Mouse (Mus musculus) liver, embryonic 16.5 days (tissue): Measurements from ENCODE around the gene Gng3. TPM values are rescaled to one million over a fixed set of nuclear protein-coding genes. Genes with fewer than 3 reads are reported as not detected.

Experiments used
- ATAC-seq: fragments of 200-750 bp; cut with Nextera tagmentation; 2 replicates; pipeline ENCODE4 v1.8.0; 2017; ENCODE audit warnings: low read depth, mild to moderate bottlenecking, moderate number of reproducible peaks, moderate library complexity
- H3K27ac ChIP-seq: fragments of 300-500 bp; sonication (generic); 2 replicates; pipeline ENCODE4 v1.5.1; 2014; ENCODE audit warnings: mild to moderate bottlenecking, low read length
- H3K27me3 ChIP-seq: fragments of 300-500 bp; sonication (generic); 2 replicates; pipeline ENCODE4 v1.6.1; 2014; ENCODE audit warnings: low read depth, low read length, mixed read lengths; ENCODE audit not compliant: control insufficient read depth, insufficient read depth
- H3K36me3 ChIP-seq: fragments of 300-500 bp; sonication (generic); 2 replicates; pipeline ENCODE4 v1.6.1; 2014; ENCODE audit warnings: mild to moderate bottlenecking; ENCODE audit not compliant: control insufficient read depth, insufficient read depth
- H3K4me1 ChIP-seq: fragments of 300-500 bp; sonication (generic); 2 replicates; pipeline ENCODE4 v1.6.1; 2014; ENCODE audit warnings: low read depth, low read length, mixed read lengths; ENCODE audit not compliant: control insufficient read depth
- H3K4me2 ChIP-seq: fragments of 300-500 bp; sonication (generic); 2 replicates; pipeline ENCODE4 v1.6.1; 2014; ENCODE audit warnings: low read depth, low read length, mixed read lengths
- H3K4me3 ChIP-seq: fragments of 300-500 bp; sonication (generic); 2 replicates; pipeline ENCODE4 v1.5.1; 2014; ENCODE audit warnings: low read depth, mild to moderate bottlenecking, low read length
- H3K9ac ChIP-seq: fragments of 300-500 bp; sonication (generic); 2 replicates; pipeline ENCODE4 v1.6.1; 2014; ENCODE audit warnings: low read depth, low read length
- H3K9me3 ChIP-seq: fragments of 300-500 bp; sonication (generic); replicated peaks from 2 replicates; pipeline ENCODE4 v1.6.1; 2016; ENCODE audit warnings: low read length; ENCODE audit not compliant: control insufficient read depth
- WGBS: fragments of 180-500 bp; shearing (Covaris S2); extraction: QIAGEN DNeasy Blood & Tissue Kit; methylation state at CpG from one replicate; pipeline ENCODE4 v1.1.7; 2014; ENCODE audit not compliant: insufficient replicate concordance; 5-methylcytosine and 5-hydroxymethylcytosine counted together
- polyA plus RNA-seq: library from polyadenylated mRNA; unstranded; fragments of >200 nt; fragmentation: Nextera tagmentation; extraction: Ambion mirVana; gene quantifications from 2 replicates; pipeline ENCODE4 v1.2.1, GENCODE M21; 2015

Gene Gng3
- polyA plus RNA-seq, 1 experiment from 2014 or later: 0.51 TPM

- under 1% methylated on average over 78 of the region's 83 CpGs for WGBS
- peak within 1 kb of the TSS; percentile 100 for H3K27ac ChIP-seq
Measured at GRCm38 (mm10) chr19:8819596-8820423, 19.2 kb downstream of the Gng3 start, which contains the start of gene Hnrnpul2. Gene Hnrnpul2, plus strand, starts transcription at chr19:8820010.

GRCm38 (mm10) chr19:8818801-8819595 lies 20.0 kb downstream of the Gng3 start, which contains the start of gene Ttc9c:
Gene Ttc9c, minus strand, starts transcription at chr19:8819333.
- H3K36me3 ChIP-seq: peaks cover 34% of the 10 kb centered on the region
- no peaks in the 10 kb centered on the region for H3K9me3 ChIP-seq
- peak within 1 kb of the TSS; percentile 100 for H3K27ac ChIP-seq
- peak; percentile 76 for ATAC-seq
- H3K4me2 ChIP-seq: peak within 1 kb of the TSS; percentile 93
- peak within 1 kb of the TSS; percentile 100 for H3K4me3 ChIP-seq
- no peaks in the 10 kb centered on the region for H3K27me3 ChIP-seq
- peak within 1 kb of the TSS; percentile 99 for H3K9ac ChIP-seq
- H3K4me1 ChIP-seq: peaks cover 31% of the 10 kb centered on the region
- WGBS: under 1% methylated on average over 33 of the region's 33 CpGs

More at GRCm38 (mm10) chr19:8819596-8820423, 19.2 kb downstream of the Gng3 start, which contains the start of gene Hnrnpul2:
- peaks cover 36% of the 10 kb centered on the region for H3K36me3 ChIP-seq
- peak; percentile 90 for ATAC-seq
- no peaks in the 10 kb centered on the region for H3K27me3 ChIP-seq
- peaks cover 31% of the 10 kb centered on the region for H3K4me1 ChIP-seq
- no peaks in the 10 kb centered on the region for H3K9me3 ChIP-seq
- H3K9ac ChIP-seq: peak within 1 kb of the TSS; percentile 99
- peak within 1 kb of the TSS; percentile 100 for H3K4me3 ChIP-seq
- H3K4me2 ChIP-seq: peak within 1 kb of the TSS; percentile 93

- 14% methylated on average over 14 of the region's 14 CpGs for WGBS
- Histone ChIP-seq H3K36me3 (peaks cover 32% of the 10 kb centered on the region), H3K4me2 (peak overlapping the region; percentile 93), H3K9me3 (no peaks in the 10 kb centered on the region), H3K4me1 (peaks cover 29% of the 10 kb centered on the region), H3K27me3 (no peaks in the 10 kb centered on the region), H3K27ac (peak overlapping the region; percentile 100), H3K9ac (peak overlapping the region; percentile 99), H3K4me3 (peak overlapping the region; percentile 100)
- no peak for ATAC-seq
Measured at GRCm38 (mm10) chr19:8818301-8818798, 20.6 kb downstream of the Gng3 start.

GRCm38 (mm10) chr19:8817001-8817400 lies 22.0 kb downstream of the Gng3 start:
- Histone ChIP-seq H3K36me3 (peaks cover 36% of the 10 kb centered on the region), H3K4me1 (peaks cover 16% of the 10 kb centered on the region), H3K4me2 (peak overlapping the region; percentile 17), H3K27ac (no peak overlapping the region), H3K9ac (peak overlapping the region; percentile 37), H3K27me3 (no peaks in the 10 kb centered on the region), H3K4me3 (peak overlapping the region; percentile 19; the same call in 1 of the 2 replicates), H3K9me3 (no peaks in the 10 kb centered on the region)
- 78% methylated on average over 3 of the region's 3 CpGs for WGBS
- ATAC-seq: no peak

GRCm38 (mm10) chr19:8815812-8816211 lies 23.2 kb downstream of the Gng3 start:
- ATAC-seq: no peak
- 81% methylated on average over 11 of the region's 11 CpGs for WGBS
- Histone ChIP-seq H3K9me3 (no peaks in the 10 kb centered on the region), H3K4me1 (peaks cover 14% of the 10 kb centered on the region), H3K36me3 (peaks cover 44% of the 10 kb centered on the region), H3K27ac (no peak overlapping the region), H3K9ac (no peak overlapping the region), H3K27me3 (no peaks in the 10 kb centered on the region), H3K4me2 (no peak overlapping the region), H3K4me3 (no peak overlapping the region)

GRCm38 (mm10) chr19:8806810-8807209 lies 32.2 kb downstream of the Gng3 start:
- Histone ChIP-seq H3K27me3 (no peaks in the 10 kb centered on the region), H3K4me3 (no peak overlapping the region), H3K27ac (peak overlapping the region; percentile 32; the same call in 1 of the 2 replicates), H3K36me3 (peaks cover 24% of the 10 kb centered on the region), H3K9ac (no peak overlapping the region), H3K4me2 (no peak overlapping the region), H3K9me3 (no peaks in the 10 kb centered on the region), H3K4me1 (peaks cover 9% of the 10 kb centered on the region)
- ATAC-seq: no peak
- WGBS: 81% methylated on average over 5 of the region's 5 CpGs

- Histone ChIP-seq H3K9me3 (no peaks in the 10 kb centered on the region), H3K27ac (no peak overlapping the region), H3K4me2 (no peak overlapping the region), H3K36me3 (peaks cover 10% of the 10 kb centered on the region), H3K9ac (no peak overlapping the region), H3K27me3 (no peaks in the 10 kb centered on the region), H3K4me3 (no peak overlapping the region), H3K4me1 (peaks cover 12% of the 10 kb centered on the region)
- ATAC-seq: no peak
- 68% methylated on average over 11 of the region's 11 CpGs for WGBS
Measured at GRCm38 (mm10) chr19:8803879-8804660, 34.9 kb downstream of the Gng3 start.

- Histone ChIP-seq H3K27ac (peak overlapping the region; percentile 78), H3K4me2 (peak overlapping the region; percentile 87; the same call in 1 of the 2 replicates), H3K36me3 (peaks cover 10% of the 10 kb centered on the region), H3K4me1 (peaks cover 12% of the 10 kb centered on the region), H3K9me3 (no peaks in the 10 kb centered on the region), H3K9ac (no peak overlapping the region), H3K27me3 (no peaks in the 10 kb centered on the region), H3K4me3 (no peak overlapping the region)
- WGBS: 74% methylated on average over 9 of the region's 9 CpGs
- ATAC-seq: no peak
Measured at GRCm38 (mm10) chr19:8803204-8803780, 35.7 kb downstream of the Gng3 start.
